Mouse (Mus musculus) forelimb bud, embryonic 11.5 days (tissue): ENCODE measurements around the gene Itgb3.

ENCODE experiments used
- DNase-seq: peaks from one replicate; pipeline ENCODE4 v3.0.0-alpha.2; 2012; ENCODE audit warnings: low read depth, low spot score

Gene Itgb3

GRCm38 (mm10) chr11:104619084-104620022, 11.6 kb downstream of the Itgb3 start:
- DNase-seq: no peak

GRCm38 (mm10) chr11:104622040-104622962, 14.5 kb downstream of the Itgb3 start:
- DNase-seq: no peak

- DNase-seq: peak; percentile 62
These were observed 17.1 kb downstream of the Itgb3 start for GRCm38 (mm10) chr11:104624791-104625391.

- DNase-seq: peak; percentile 48
These were observed 17.9 kb downstream of the Itgb3 start for GRCm38 (mm10) chr11:104625453-104626402.

GRCm38 (mm10) chr11:104626635-104627034, 18.8 kb downstream of the Itgb3 start:
- no peak for DNase-seq

GRCm38 (mm10) chr11:104627616-104628301, 20.0 kb downstream of the Itgb3 start:
- no peak for DNase-seq

- DNase-seq: no peak
These were observed 20.8 kb downstream of the Itgb3 start for GRCm38 (mm10) chr11:104628566-104628965.

GRCm38 (mm10) chr11:104630185-104630835, 22.5 kb downstream of the Itgb3 start:
- DNase-seq: no peak

- DNase-seq: no peak
These were observed 23.5 kb downstream of the Itgb3 start for GRCm38 (mm10) chr11:104631306-104631705.

- DNase-seq: no peak
These were observed 29.2 kb downstream of the Itgb3 start for GRCm38 (mm10) chr11:104637010-104637409.

GRCm38 (mm10) chr11:104638006-104638405, 30.2 kb downstream of the Itgb3 start:
- peak; percentile 3 for DNase-seq

GRCm38 (mm10) chr11:104638906-104639305, 31.1 kb downstream of the Itgb3 start:
- DNase-seq: no peak

GRCm38 (mm10) chr11:104639634-104640033, 31.8 kb downstream of the Itgb3 start:
- DNase-seq: no peak

- DNase-seq: no peak
These were observed 33.1 kb downstream of the Itgb3 start for GRCm38 (mm10) chr11:104640894-104641293.

- DNase-seq: no peak
These were observed 35.4 kb downstream of the Itgb3 start for GRCm38 (mm10) chr11:104643236-104643635.

- DNase-seq: no peak
These were observed 37.6 kb downstream of the Itgb3 start for GRCm38 (mm10) chr11:104645402-104645801.

GRCm38 (mm10) chr11:104646173-104646572, 38.4 kb downstream of the Itgb3 start:
- no peak for DNase-seq

- DNase-seq: no peak
These were observed 38.8 kb downstream of the Itgb3 start for GRCm38 (mm10) chr11:104646611-104647010.

GRCm38 (mm10) chr11:104647188-104647867, 39.5 kb downstream of the Itgb3 start:
- no peak for DNase-seq
